Mouse (Mus musculus): ENCODE results near the gene Gm9837. TPM values are rescaled to one million over a fixed set of nuclear protein-coding genes. Genes with fewer than 3 reads are reported as not detected.

Gm9837 gene
- polyA plus RNA-seq, 1 experiment, result not detected

- H3K4me1 ChIP-seq (ENCODE audit: control insufficient read depth, insufficient read depth, low read length), result no peaks in the 10 kb centered on the region; the same call in 1 of the 2 replicates
- no peak for DNase-seq
- no peak overlapping the region for H3K4me3 ChIP-seq (replicated peaks; ENCODE audit: extremely low read depth, low read depth, low read length)
- 84% methylated on average over 5 of the region's 5 CpGs for WGBS
- TF ChIP-seq POLR2A (IDR thresholded peaks at IDR 0.05; ENCODE audit: borderline replicate concordance, extremely low read depth, low read depth, low read length) (no peak), CTCF (IDR thresholded peaks at IDR 0.05; ENCODE audit: insufficient read depth, low read length) (no peak)
Measured at GRCm38 (mm10) chr11:53505026-53505663, 34.9 kb upstream of the Gm9837 start.

GRCm38 (mm10) chr11:53504376-53504775, 34.1 kb upstream of the Gm9837 start:
- TF ChIP-seq POLR2A (IDR thresholded peaks at IDR 0.05; ENCODE audit: borderline replicate concordance, extremely low read depth, low read depth, low read length) (no peak), CTCF (IDR thresholded peaks at IDR 0.05; ENCODE audit: insufficient read depth, low read length) (no peak)
- no peak for DNase-seq
- Histone ChIP-seq H3K4me1 (ENCODE audit: control insufficient read depth, insufficient read depth, low read length) (no peaks in the 10 kb centered on the region; the same call in 1 of the 2 replicates), H3K4me3 (replicated peaks; ENCODE audit: extremely low read depth, low read depth, low read length) (no peak overlapping the region)
- WGBS, result 87% methylated on average over 8 of the region's 8 CpGs

- DNase-seq, result no peak
- WGBS, result 64% methylated on average over 5 of the region's 5 CpGs
- no peak overlapping the region for H3K4me3 ChIP-seq (replicated peaks; ENCODE audit: extremely low read depth, low read depth, low read length)
- no peaks in the 10 kb centered on the region; the same call in 1 of the 2 replicates for H3K4me1 ChIP-seq (ENCODE audit: control insufficient read depth, insufficient read depth, low read length)
- TF ChIP-seq POLR2A (IDR thresholded peaks at IDR 0.05; ENCODE audit: borderline replicate concordance, extremely low read depth, low read depth, low read length) (no peak), CTCF (IDR thresholded peaks at IDR 0.05; ENCODE audit: insufficient read depth, low read length) (no peak)
Measured at GRCm38 (mm10) chr11:53503738-53504137, 33.5 kb upstream of the Gm9837 start.

DNA sequence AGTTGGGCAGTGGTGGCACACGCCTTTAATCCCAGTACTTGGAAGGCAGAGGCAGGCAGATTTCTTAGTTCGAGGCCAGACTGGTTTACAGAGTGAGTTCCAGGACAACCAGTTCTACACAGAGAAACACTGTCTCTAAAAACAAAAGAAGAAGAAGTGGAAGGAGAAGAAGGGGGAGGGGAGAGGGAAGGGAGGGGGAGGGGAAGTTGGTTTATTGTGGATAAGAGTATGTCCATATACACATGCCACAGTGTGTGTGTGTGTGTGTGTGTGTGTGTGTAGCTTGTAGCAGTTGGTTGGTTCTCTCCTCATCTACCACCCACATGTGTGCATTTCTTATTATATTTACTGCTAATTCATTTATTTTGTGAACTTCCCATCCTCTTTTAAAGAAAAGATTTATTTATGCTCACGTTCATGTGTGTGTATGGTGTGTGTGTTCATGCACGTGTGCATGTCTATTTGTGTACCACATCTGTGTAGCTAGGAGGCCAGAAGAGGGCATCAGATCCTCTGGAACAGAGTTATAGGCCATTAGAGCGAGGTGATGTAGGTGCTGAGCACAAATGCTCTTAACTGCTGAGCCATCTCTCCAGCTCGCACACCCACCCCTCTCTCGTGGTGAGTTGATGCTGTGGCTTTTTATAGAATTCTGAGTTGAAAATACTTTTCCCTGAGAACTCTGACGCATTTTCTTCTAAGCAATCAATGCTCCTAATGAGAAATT, 31.9 kb upstream of the Gm9837 start:
- TF ChIP-seq CTCF (IDR thresholded peaks at IDR 0.05; ENCODE audit: insufficient read depth, low read length), result 0 out of 2 replicates have a peak, but pooled peaks have one; percentile 2
- TF ChIP-seq POLR2A (IDR thresholded peaks at IDR 0.05; ENCODE audit: borderline replicate concordance, extremely low read depth, low read depth, low read length), result no peak
- WGBS, result 78% methylated on average over 8 of the region's 8 CpGs
- H3K4me1 ChIP-seq (ENCODE audit: control insufficient read depth, insufficient read depth, low read length), result no peaks in the 10 kb centered on the region
- DNase-seq, result no peak
- H3K4me3 ChIP-seq (replicated peaks; ENCODE audit: extremely low read depth, low read depth, low read length), result no peak overlapping the region

DNA sequence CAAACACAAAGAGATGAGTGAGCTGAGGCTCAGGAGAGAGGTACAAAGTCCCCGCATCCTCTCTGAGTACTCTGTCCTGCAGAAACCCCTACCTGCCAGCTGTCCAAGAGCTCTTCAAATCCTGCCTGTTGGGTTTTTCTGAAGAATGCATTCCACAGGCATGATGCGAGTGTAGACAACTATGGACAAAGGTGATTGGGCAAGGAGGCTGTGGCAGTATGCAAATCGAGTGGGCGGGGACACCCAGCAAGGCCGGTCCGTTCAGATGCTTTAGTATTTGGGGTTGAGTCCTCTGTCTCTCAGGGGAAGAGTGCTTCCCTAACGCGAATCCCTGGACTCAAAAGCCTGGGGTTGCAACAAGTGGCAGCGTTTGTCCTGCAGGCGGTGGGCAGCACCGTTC, 30.3 kb upstream of the Gm9837 start:
- peak; percentile 68 for DNase-seq
- no peak overlapping the region for H3K4me3 ChIP-seq (replicated peaks; ENCODE audit: extremely low read depth, low read depth, low read length)
- TF ChIP-seq CTCF (IDR thresholded peaks at IDR 0.05; ENCODE audit: insufficient read depth, low read length) (no peak), POLR2A (IDR thresholded peaks at IDR 0.05; ENCODE audit: borderline replicate concordance, extremely low read depth, low read depth, low read length) (no peak)
- WGBS, result 14% methylated on average over 11 of the region's 11 CpGs
- no peaks in the 10 kb centered on the region for H3K4me1 ChIP-seq (ENCODE audit: control insufficient read depth, insufficient read depth, low read length)

DNA sequence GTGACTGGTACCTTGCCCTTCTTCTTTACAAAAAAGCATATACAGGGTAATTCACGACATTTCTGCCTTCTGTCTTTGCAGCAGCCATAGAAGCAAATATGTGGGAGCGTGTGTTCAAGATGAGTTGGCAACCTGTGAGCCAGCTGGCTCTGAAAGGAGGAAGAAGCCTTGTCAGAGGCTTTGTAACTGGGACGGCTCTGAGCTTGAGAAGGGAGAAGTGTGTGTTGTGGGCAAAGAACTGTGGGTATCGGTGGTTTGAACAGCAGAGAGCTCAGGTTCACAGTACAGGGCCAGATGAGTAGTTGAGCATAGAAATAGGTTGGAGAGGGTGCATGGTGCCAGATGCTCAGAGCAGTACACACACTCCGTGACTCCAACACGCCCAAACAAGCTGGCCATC, 26.7 kb upstream of the Gm9837 start:
- Histone ChIP-seq H3K4me3 (replicated peaks; ENCODE audit: extremely low read depth, low read depth, low read length) (no peak overlapping the region), H3K4me1 (ENCODE audit: control insufficient read depth, insufficient read depth, low read length) (no peaks in the 10 kb centered on the region)
- 63% methylated on average over 6 of the region's 6 CpGs for WGBS
- TF ChIP-seq CTCF (IDR thresholded peaks at IDR 0.05; ENCODE audit: insufficient read depth, low read length) (no peak), POLR2A (IDR thresholded peaks at IDR 0.05; ENCODE audit: borderline replicate concordance, extremely low read depth, low read depth, low read length) (no peak)
- no peak for DNase-seq

DNA sequence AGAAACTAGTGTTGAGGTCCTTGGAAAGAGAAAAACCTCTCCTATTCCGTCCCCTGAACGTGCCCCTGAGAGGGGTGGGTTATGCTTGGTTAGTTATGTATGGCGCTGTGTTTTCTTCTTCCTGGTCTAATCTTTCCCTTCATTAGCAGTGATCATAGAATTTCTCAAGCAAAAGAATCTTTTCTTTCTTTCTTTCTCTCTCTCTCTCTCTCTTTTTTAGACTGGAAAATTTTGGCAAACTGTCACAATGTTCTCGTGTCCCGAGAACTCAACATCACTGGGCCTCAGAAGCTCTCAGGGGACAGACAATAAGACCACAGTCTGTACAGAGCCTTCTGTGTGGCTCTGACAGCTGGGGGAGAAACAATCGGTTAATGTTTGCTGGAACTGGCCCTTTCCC, 25.1 kb upstream of the Gm9837 start:
- TF ChIP-seq POLR2A (IDR thresholded peaks at IDR 0.05; ENCODE audit: borderline replicate concordance, extremely low read depth, low read depth, low read length), result no peak
- TF ChIP-seq CTCF (IDR thresholded peaks at IDR 0.05; ENCODE audit: insufficient read depth, low read length), result no peak
- Histone ChIP-seq H3K4me3 (replicated peaks; ENCODE audit: extremely low read depth, low read depth, low read length) (no peak overlapping the region), H3K4me1 (ENCODE audit: control insufficient read depth, insufficient read depth, low read length) (no peaks in the 10 kb centered on the region)
- 74% methylated on average over 6 of the region's 6 CpGs for WGBS
- no peak for DNase-seq

DNA sequence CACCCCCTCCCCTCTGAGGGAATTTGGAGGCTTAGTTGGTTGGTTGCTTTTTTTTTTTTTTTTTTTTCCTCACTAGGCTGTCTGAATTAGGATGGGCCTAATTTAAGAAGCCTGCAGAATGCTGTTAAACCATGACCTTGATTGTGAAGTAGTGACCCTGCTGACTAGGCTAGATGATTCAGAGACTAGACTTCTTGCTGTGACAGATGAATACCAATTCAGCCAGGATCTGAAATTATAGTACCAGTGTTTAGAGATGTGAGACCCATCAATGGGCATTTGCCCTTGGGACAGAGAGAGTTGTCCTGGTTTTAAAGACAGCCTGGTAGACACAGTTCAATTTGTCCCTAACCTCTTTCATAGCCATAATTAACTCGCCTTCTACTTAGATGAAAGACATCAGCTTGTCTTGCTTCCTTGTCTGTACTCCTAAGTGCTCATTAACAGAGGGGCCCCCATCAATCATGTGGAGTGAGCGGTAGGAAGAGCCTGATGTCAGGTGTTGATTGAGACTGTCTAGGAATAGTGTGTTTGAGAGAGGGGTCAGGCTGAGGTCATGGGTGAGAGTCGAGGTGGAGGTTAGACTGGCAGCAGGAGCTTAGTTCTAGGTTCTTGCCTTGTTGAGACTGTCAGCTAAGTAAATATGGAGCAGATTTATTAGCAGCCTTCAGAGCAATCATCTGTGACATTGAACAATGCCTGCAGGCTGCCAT, 23.1 kb upstream of the Gm9837 start:
- TF ChIP-seq POLR2A (IDR thresholded peaks at IDR 0.05; ENCODE audit: borderline replicate concordance, extremely low read depth, low read depth, low read length) (no peak), CTCF (IDR thresholded peaks at IDR 0.05; ENCODE audit: insufficient read depth, low read length) (no peak)
- WGBS, result 70% methylated on average over 3 of the region's 3 CpGs
- no peak for DNase-seq
- no peak overlapping the region for H3K4me3 ChIP-seq (replicated peaks; ENCODE audit: extremely low read depth, low read depth, low read length)
- no peaks in the 10 kb centered on the region for H3K4me1 ChIP-seq (ENCODE audit: control insufficient read depth, insufficient read depth, low read length)

- WGBS, result 29% methylated on average over 8 of the region's 8 CpGs
- Histone ChIP-seq H3K4me3 (replicated peaks; ENCODE audit: extremely low read depth, low read depth, low read length) (no peak overlapping the region), H3K4me1 (ENCODE audit: control insufficient read depth, insufficient read depth, low read length) (no peaks in the 10 kb centered on the region)
- no peak for DNase-seq
- no peak for TF ChIP-seq CTCF (IDR thresholded peaks at IDR 0.05; ENCODE audit: insufficient read depth, low read length)
- no peak for TF ChIP-seq POLR2A (IDR thresholded peaks at IDR 0.05; ENCODE audit: borderline replicate concordance, extremely low read depth, low read depth, low read length)
Measured at GRCm38 (mm10) chr11:53491954-53492401, 21.7 kb upstream of the Gm9837 start.
